Mouse (Mus musculus) monocyte, adult 5-6 weeks (primary cell): ENCODE measurements around the gene Gm10300. TPM values are rescaled to one million over a fixed set of nuclear protein-coding genes. Genes with fewer than 3 reads are reported as not detected.

Source experiments
- ATAC-seq: fragments of 153-309, 156-312 bp; replicated peaks from 2 replicates; pipeline ENCODE4 v1.8.0; 2017; ENCODE audit warnings: mild to moderate bottlenecking; ENCODE audit not compliant: low TSS enrichment, insufficient number of reproducible peaks, severe bottlenecking, poor library complexity, low FRiP score
- total RNA-seq: library from RNA; stranded (forward); fragments of 200-1000, 200-491, 200-594 nt; gene quantifications from 3 replicates; pipeline ENCODE4 v1.2.3, GENCODE M21; 2017

The Gm10300 gene
- 0.19 to 2.2 TPM (median 0.85 TPM) in 3 replicates for total RNA-seq

GRCm38 (mm10) chr4:132074077-132074932 is at the start of gene Gm10300:
Gene Gm10300, plus strand, starts transcription at chr4:132074697.
- ATAC-seq: no peak; the same call in 1 of the 2 replicates

- no peak for ATAC-seq
Observed at GRCm38 (mm10) chr4:132025264-132025663, 49.2 kb upstream of the Gm10300 start.

DNA sequence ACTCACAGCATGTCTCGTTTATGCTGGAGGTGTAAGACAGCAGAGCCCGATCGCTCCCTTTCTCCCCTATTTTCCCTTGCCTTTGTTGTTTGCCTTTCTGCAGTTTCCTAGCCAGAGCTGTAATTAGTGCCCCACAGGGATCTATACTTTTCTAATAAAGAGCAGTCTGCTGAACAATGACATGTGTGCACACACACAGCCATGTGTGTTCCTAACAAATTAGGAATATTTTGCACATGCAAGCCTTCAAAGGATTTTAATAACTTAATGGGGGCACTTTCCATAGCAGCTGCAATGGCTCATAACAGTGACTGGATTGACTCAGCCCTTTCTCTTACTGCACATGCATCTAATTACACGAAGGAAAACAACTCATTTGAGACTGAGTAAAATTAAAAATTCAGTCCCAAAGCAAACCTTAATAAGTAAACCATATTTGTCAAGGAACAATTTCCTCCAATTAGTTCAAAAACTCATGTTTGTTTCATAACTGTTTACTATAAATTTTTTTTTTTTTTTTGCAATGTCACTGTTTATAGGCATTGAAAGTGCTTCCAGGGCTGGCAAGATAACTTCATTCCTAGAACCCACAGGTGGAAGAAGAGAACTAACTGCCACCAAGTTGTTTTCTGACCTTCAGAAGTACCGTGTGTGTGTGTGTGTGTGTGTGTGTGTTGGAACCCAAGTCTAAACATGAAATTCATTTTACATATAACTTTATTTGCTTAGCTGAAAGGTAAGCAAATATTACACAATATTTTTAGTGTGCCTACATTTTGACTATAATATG is 48.6 kb upstream of the Gm10300 start:
- no peak for ATAC-seq

GRCm38 (mm10) chr4:132027167-132027566 is 47.3 kb upstream of the Gm10300 start:
- ATAC-seq: no peak

GRCm38 (mm10) chr4:132027806-132028205 is 46.7 kb upstream of the Gm10300 start:
- ATAC-seq: no peak

- ATAC-seq: no peak
Observed at GRCm38 (mm10) chr4:132029851-132030741, 44.4 kb upstream of the Gm10300 start.

- no peak for ATAC-seq
Observed at GRCm38 (mm10) chr4:132033183-132033582, 41.3 kb upstream of the Gm10300 start.

GRCm38 (mm10) chr4:132034242-132034641 is 40.3 kb upstream of the Gm10300 start:
- ATAC-seq: no peak

DNA sequence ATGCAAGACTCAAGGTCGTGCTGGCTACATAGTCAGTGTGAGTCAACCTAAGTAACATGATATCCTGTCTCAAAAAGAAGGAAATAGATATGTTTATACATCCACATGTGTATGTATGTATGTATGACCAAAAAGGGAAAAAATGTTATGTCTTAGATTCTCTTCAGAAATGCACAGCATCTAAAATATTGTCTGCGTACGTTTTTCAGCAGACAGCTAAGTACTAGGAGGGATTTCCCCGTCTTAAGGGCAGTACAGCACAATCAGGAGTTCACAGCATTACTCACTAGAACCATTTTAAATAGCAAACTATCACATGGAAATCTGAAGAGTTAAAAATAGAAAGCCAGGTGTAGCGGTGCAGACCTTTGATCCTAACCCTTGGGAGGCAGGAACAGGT is 37.4 kb upstream of the Gm10300 start:
- ATAC-seq: no peak

DNA sequence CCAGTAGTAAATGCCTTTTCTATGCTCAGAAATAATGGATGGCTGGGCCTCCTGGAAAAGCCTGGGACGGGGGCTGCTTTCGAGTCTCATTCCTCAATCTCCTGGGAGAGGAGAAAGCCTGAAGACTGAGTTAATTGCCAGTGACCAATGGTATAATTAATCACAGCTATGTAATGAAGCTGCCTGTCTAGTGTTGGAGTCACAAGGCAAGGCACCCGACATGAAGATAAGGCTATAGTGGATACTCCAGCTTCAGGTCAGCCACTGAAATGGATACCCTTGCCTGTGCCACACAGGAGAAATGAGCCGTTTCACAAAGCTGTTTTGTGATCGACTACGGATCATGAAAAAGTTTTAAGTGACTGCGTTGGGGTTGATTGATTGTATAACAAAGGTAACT is 36.5 kb upstream of the Gm10300 start:
- ATAC-seq: no peak

DNA sequence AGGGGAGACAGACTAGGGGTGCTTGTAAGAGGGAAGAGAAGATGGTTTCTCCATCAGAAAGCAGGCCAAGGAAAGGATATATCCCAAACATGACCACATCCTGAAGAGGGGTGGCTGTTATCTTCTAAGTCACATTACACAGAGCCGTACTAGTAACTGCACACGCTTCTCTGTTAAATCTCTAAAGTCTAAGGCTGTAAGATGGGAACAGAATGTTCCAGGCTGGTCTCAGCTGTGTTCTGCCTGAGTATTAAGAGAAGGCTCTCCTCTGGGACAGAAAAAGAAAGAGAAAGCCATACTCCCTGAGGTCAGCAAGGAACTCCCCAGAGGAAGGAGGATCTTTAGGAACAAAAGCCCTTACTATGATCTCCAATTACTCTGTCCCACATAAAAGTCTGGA is 35.7 kb upstream of the Gm10300 start:
- no peak for ATAC-seq

- peak; percentile 15; the same call in 1 of the 2 replicates for ATAC-seq
Observed at GRCm38 (mm10) chr4:132039521-132039920, 35.0 kb upstream of the Gm10300 start.

DNA sequence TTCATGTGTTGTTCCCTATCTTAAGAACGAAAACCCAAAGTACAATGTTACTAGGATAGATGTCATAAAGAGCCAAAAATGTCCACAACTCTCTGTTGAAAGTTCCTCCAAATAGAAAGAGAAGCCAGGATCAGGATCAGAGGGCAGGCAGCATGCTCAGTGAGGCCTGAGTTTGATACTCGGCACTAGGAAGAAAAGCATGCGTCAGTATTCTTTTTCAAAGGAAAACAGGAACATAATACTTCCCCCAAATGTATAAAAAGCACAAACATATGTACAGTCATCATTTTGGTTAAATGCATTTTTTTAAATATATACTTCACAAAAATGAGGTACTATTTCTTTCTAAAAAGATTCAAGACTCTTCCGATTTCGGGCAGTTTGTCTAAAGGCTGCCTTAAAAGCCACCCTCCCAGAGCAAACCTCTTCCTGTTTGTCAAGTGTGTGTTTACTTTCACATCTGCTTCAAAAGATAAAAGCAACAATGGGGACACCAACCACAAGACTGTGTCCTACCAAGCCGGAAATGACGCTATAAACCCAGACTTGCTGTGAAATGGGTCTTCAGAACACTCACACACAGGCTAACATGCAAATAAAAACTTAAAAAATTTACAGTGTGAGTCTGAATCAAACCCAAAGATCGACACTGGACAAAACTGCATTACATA is 34.4 kb upstream of the Gm10300 start:
- peak; percentile 95 for ATAC-seq

DNA sequence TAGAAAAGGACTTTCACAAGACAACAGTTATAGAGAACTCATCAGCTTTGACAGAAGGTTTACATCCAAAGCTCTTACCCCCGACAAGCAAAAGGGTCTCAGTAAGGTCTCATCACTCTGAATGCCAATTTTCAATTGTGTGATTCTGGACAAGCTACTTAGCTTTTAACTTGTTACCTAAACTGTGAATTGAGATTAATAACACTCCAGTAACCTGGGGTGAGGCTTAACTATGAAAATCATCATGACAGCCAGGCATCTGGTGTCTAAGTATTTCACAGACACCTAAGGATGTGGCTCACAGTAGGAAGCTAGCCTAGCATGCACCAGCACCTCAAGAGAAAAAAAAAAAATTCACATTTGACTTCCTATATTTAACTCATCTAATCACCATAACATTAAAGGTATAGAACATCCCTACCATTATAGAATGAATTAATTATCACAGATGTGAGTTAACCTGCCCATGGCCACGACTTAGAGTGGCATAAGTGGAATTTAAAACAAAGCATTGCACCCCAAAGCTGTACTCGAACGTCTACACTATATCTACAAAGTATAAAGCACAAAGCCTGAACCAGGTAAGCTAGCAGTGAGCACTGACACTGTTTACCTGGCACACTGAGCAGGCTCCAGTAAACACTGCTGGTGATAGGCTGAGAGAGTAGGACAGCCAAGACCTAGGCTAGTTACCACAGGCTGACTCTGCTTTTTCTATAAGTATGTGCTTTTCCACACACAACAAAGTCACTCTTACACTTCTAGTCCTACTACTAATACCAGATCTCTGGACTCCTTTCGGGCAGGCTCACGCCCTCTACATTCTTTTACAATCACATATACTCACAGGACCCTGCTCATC is 32.8 kb upstream of the Gm10300 start:
- no peak for ATAC-seq

GRCm38 (mm10) chr4:132043726-132044125 is 30.8 kb upstream of the Gm10300 start:
- no peak for ATAC-seq

DNA sequence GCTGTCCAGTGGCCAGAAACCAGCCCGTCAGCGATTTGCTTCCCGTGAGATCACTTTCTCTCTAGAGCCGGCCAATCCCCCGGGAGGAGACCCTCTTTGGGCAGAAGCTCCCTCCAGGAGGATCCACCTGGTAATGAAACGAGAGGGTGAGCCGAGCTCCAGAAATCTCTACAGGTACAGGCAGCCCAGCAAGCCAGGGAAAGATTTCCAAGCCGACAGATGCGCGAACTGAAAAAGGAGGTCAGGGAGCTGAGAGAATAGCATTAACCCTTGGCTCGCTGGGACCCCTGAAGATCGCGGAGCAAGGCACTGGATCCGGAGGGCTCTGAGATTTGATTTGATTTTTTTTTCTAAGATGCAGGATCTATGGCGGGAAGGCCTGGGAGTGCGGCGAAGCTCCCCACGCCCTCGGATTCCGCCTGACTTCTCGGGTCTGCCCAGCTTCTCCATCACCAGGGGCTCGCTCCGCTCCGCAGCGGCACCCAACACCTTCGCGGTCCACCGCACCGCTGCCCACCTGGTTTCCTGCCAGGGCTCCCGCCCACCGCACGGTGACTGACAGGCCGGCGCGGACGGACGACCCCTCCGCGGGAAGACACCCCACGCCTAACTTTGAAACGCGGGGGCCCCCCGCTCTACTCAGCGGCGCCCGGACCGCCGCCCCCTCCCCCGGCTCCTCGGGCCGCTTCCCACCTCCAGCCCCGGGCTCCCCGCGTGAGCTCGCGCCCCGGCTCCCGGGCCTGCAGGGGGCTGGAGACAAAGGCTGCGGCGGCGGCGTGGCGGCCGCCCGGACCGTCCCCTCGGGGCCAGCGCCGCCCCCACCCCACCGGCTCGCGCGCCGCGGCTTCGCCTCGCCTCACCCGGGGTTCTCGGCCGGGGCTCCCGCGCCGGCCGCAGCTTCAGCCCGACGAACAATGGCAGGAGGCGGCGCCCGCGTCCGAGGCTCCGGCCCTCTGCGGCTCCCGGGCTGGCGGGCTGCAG is 26.2 kb upstream of the Gm10300 start:
- no peak for ATAC-seq
